Mouse (Mus musculus) left cerebral cortex, adult 11 months (tissue): Measurements from ENCODE around the gene Psmb9.
"Not testable (repeated sequence)": the region's sequence is repeated elsewhere in the genome, so short reads cannot be mapped to it uniquely, and the experiment has no call there.

Experiments used
- DNase-seq: peaks from one replicate; pipeline ENCODE4 v3.0.0; 2022; ENCODE audit warnings: low spot score

The Psmb9 gene

DNA sequence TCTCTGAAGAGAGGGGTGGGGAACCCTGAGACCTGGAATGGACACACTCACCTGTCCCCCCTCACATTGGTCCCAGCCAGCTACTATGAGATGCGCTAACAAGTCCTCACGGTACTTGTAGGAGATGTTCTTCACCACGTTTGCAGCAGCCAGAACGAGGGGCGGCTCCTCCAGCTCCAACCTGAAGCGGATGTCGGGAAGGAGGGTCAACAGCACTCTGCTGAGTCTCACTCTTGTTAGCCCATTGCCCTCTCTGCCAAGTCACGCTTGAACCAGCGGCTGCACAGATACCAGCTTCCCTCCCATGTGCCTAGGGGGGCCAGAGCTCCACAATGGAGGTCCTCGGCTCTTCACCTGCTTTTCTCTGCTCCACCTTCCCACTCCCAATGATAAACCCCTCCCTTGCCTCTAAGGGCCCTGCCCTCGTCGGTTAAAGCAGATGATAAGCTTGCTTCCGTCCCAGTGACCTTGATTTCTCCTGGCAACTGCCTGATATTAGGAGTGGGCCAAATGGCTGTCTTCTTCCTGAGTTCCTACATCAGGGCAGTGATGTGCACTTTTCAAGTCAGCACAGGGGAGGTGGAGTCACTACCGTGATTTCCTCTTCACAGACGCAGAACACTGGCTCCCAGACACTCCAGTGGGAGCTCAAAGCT, 3.9 kb downstream of the Psmb9 start:
- DNase-seq: no peak

- no peak for DNase-seq
These were observed 7.4 kb downstream of the Psmb9 start for GRCm38 (mm10) chr17:34179913-34180859.

- DNase-seq: no peak
These were observed 8.5 kb downstream of the Psmb9 start for GRCm38 (mm10) chr17:34179019-34179418.

GRCm38 (mm10) chr17:34177179-34177578, 10.4 kb downstream of the Psmb9 start:
- DNase-seq: no peak

- DNase-seq: no peak
These were observed 13.5 kb downstream of the Psmb9 start for GRCm38 (mm10) chr17:34174075-34174474.

- DNase-seq: no peak
These were observed 15.0 kb downstream of the Psmb9 start for GRCm38 (mm10) chr17:34172528-34172927.

DNA sequence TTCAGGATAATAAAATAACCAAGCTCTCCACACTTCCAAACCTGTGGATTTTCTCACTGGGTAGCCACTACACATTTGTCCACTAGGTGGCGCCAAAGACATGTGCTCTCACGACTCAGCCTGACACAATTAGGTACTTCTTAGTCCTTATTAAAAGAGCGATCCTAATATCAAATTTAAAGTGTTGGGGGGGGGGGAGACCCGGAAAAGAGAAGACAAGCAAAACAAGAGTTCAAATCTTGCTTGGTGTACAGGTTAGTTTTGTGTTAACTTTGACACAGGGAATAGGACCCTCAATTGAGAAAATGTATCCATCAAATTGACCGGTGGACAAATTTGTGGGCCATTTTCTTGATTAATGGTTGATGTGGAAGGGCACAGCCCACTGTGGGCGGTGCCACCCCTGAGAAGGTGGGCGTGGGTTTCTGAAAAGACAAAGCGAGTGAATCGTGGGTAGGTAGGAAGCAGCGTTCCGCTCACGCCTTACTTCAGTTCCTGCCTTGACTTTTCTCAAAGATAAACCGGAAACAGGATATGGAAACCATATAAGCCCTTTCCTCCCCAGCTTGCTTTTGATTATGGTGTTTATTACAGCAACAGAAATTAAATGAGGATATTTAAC, 16.6 kb downstream of the Psmb9 start:
- DNase-seq: peak; percentile 66

- DNase-seq: no peak
These were observed 17.1 kb downstream of the Psmb9 start for GRCm38 (mm10) chr17:34170487-34170876.

- peak; percentile 16 for DNase-seq
These were observed 18.3 kb downstream of the Psmb9 start for GRCm38 (mm10) chr17:34169279-34169678.

DNA sequence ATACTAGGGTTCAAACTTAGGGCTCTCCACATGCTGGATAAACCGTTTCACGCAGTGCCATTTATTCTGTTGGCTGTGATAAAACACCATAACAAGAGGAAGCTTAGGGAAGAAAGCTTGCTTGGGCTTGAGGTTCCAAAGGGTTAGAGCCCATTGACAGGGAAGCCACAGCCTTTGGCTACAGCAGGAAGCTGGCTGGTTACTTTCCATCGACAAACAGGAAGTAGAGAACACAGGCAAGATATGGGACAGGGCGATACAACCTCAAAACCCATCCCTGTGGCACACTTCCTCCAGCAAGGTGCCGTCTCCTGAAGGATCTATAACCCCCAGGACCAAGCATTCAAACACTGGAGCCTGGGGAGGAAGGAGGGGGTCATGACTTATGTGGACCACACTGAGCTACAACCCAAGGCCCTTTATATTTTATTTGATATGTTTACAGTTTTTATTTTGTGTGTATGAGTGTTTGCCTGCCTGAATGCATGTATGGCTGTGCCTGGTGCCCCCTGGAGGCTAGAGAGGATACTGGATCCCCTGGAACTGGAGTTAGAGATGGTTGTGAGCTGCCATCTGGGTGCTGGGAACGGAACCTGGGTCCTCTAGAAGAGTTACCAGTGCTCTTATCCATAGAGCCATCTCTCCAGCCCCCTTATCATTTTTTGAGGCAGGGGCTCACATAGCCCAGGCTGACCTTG, 22.4 kb downstream of the Psmb9 start:
- DNase-seq: no peak

DNA sequence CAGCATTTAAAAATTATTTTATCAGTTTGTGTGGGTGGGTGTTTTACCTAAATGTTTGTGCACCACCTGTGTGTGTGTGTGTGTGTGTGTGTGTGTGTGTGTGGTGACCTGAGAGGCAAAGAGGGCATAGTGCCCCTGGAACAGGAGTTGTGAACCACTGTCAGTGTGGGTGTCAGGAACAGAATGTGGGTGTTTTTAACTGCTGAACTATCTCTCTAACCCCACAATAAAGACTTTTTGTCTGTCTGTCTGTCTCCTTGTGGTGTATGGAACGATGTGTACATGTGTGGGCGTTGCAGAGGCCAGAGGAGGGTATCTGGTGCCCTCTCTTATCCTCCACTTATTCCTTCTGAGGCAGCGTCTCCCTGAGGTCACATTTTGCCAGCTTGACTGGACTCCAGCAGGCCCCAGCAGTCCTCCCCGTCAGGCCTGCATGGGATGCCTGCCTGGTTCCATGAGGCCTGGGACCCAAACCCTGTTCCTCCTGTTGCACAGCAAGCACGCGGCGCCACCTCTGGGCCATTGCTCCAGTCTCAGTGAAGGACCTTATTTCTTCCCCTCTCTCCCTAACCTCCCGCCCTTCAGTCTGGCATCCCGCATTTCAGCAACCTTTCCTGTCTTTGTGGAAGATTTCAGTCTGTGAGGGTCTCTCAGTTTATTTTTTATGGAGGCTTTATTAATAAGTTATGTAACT, 23.2 kb downstream of the Psmb9 start:
- no peak for DNase-seq

- no peak for DNase-seq
These were observed 32.0 kb downstream of the Psmb9 start for GRCm38 (mm10) chr17:34155534-34155933.

DNA sequence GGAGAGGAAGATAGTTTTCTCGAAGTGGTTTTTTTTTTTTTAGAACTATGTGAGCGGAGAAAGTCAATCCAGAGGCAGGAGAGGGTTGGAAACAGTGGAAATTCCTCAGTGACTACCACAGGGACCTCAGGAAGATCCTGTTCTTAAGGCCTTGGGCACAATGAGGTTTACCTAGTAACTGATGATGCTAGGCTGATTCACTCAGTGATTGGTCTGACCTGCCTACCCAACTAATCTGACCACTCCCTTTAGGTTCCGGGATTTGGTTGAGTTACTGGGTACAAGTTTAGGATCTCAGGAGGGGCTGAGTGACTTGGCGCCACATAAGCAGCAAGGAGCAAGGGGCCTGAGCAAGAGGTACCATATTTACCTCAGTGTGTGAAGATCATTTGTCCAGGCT, 34.6 kb downstream of the Psmb9 start, which contains the start of gene H2-DMb1:
H2-DMb1 (plus strand) TSS at position 150 of the 400 bp plus-strand sequence.
- peak; percentile 73 for DNase-seq

DNA sequence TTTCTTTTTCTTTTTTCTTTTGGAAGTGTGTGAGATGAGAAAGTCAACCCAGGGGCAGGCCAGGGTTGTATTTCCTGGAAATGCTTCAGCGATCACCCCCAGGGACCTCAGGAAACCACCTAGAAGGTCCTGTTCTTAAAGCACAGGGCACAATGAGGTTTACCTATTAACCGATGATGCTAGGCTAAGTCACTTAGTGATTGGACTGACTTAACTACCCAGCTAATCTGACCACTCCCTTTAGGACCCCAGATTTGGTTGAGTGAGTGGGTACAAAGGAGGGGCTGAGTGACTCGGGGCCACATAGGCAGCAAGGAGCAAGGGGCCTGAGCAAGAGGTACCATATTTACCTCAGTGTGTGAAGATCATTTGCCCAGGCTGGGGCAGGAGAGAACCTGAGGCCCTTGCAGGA, 42.6 kb downstream of the Psmb9 start:
- no peak for DNase-seq

DNA sequence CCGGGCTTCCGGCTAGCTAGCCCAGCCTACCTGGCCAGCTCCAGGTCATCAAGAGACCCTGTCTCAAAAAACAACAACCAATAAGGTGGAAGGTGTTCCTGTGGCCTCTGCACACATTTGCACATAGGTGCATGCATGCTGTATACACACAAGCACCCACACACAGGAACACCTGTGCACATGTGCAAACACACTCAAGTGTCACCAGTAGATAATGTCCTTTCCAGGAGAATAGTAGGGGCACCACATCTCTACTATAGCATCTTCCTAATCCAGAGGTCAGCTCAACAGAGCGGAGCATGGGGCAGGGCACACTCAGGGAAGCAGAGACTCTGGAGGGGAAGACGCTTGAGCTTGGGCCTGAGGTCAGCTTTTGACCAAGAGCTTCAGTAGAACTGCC, 43.3 kb downstream of the Psmb9 start:
- DNase-seq: not testable (repeated sequence)

GRCm38 (mm10) chr17:34143461-34143860, 44.1 kb downstream of the Psmb9 start:
- DNase-seq: no peak

DNA sequence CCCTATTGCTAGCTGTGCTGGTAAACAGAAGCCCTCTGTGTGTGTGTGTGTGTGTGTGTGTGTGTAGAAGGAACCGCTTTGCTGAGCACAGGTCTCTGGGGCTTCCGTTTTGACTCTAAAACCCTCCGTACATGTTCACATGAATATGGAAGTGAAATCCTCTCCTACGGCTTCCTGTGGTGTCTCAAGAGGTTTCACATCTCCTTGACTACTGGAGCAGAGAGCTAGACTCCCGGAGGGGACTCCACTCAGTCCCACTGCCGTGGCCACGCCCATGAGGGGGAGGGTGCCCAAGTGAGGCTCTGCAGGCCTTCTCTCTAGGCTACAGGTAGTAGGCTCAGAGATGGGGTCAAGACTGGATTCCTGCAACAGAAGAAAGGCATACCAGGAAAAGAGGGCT, 44.5 kb downstream of the Psmb9 start, which contains the start of gene H2-DMb2:
H2-DMb2 (plus strand) TSS at position 275 of the 400 bp plus-strand sequence.
- no peak for DNase-seq

DNA sequence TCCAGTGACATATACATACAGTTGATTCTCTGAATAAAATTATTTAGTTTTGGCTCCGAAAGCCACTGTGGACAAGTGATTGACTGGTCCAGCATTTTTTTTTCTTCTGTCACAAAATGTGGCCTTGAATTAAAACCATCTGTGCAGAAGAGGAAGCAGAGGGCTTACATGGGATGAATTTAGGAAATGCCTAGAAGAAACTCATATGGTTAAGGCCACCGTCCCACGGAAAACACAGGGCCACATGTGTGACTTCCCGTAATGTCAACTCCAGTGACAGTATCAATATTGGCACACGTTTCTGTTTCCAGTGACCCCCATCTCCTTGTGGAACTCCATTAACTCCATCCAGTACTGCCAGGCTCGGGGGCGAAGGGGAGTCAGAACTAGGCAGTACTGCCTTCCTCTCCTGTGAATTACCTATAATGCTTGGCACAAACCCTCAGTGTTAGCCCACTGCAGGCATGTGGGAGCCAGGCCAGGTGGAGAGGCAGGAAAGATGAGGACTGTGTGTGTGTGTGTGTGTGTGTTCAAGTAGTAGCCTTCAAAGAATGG, 45.0 kb downstream of the Psmb9 start:
- DNase-seq: no peak

GRCm38 (mm10) chr17:34141448-34141847, 46.1 kb downstream of the Psmb9 start:
- DNase-seq: no peak

GRCm38 (mm10) chr17:34140240-34140639, 47.3 kb downstream of the Psmb9 start:
- no peak for DNase-seq

- no peak for DNase-seq
These were observed 48.1 kb downstream of the Psmb9 start for GRCm38 (mm10) chr17:34139416-34139815.
